Comparison of ENCODE assay signal across 9 mouse cellular contexts in the genomic region with DNA sequence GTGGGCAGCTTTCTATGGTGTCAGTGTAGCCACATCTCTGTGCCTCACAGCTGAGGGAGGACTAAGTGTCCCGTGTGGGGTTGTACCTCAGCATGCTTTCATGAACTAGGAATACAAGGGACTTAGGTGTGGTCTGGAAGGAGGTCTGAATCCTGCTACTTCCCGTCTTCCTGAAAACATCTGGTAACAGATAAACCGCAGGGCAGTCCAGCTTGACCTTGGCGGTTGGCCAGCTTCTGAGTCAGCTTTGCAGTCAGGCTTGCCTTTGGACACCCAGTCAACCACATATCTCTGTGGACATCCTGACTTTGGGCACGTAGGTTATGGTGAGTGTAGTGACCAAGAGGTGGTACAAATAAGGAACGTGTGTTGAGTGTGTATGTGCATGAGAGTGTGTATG. TPM values are rescaled to one million over a fixed set of nuclear protein-coding genes. Genes with fewer than 3 reads are reported as not detected.
A peak's percentile ranks its signal among the peaks of the same experiment; 100 is the strongest.
DNase-seq lines count a peak whose midpoint lies in the region; ATAC-seq and TF ChIP-seq lines count a peak whose summit lies in the region.
"Had no signal": no experiment of that assay in that cellular context is flagged by ENCODE, and none has a peak within 500 bp of the region (broad histone marks: within the 10 kb centered on the region; RNA-seq: fewer than 3 reads in every experiment).

No protein-coding gene starts in this region.

- no peak overlapping the region for H3K27ac ChIP-seq in gastrocnemius, adult 2 months
- H3K27ac ChIP-seq in intestine, embryonic 16.5 days (ENCODE audit: low read length) = no peak overlapping the region
- no peak overlapping the region for H3K27ac ChIP-seq in forebrain, embryonic 16.5 days (ENCODE audit: low read length)
- H3K27ac ChIP-seq: limb, embryonic 12.5 days; stomach, embryonic 15.5 days had no signal

- TF ChIP-seq CTCF in gastrocnemius, adult 2 months (IDR thresholded peaks at IDR 0.05) = no peak

- no peak overlapping the region for H3K4me3 ChIP-seq in gastrocnemius, adult 2 months
- no peak overlapping the region for H3K4me3 ChIP-seq in intestine, embryonic 16.5 days (ENCODE audit: low read length)
- no peak overlapping the region for H3K4me3 ChIP-seq in forebrain, embryonic 16.5 days (replicated peaks; ENCODE audit: low read length)
- H3K4me3 ChIP-seq: limb, embryonic 12.5 days; stomach, embryonic 15.5 days had no signal

- ATAC-seq in intestine, embryonic 16.5 days = peak; percentile 46; the same call in 1 of the 2 replicates
- ATAC-seq in forebrain, embryonic 16.5 days = no peak

- intact Hi-C loops in gastrocnemius, adult 2 months (cut with DNase I) = loop anchor here (5.0 kb wide), 1 partner anchor 50 kb away; no protein-coding TSS in a partner anchor

- H3K4me2 ChIP-seq in intestine, embryonic 16.5 days (ENCODE audit: low read depth, low read length) = no peak overlapping the region
- no peak overlapping the region for H3K4me2 ChIP-seq in forebrain, embryonic 16.5 days (ENCODE audit: low read length)
- H3K4me2 ChIP-seq: limb, embryonic 12.5 days; stomach, embryonic 15.5 days had no signal

- 0 out of 2 replicates have a peak, but pooled peaks cover 6% of the 10 kb centered on the region for H3K4me1 ChIP-seq in intestine, embryonic 16.5 days (ENCODE audit: control insufficient read depth, insufficient read depth, low read length)
- no peaks in the 10 kb centered on the region for H3K4me1 ChIP-seq in forebrain, embryonic 16.5 days (replicated peaks; ENCODE audit: control insufficient read depth, insufficient read depth, low read length)
- H3K4me1 ChIP-seq: limb, embryonic 12.5 days; stomach, embryonic 15.5 days had no signal

- no peaks in the 10 kb centered on the region for H3K36me3 ChIP-seq in intestine, embryonic 16.5 days (ENCODE audit: control insufficient read depth, insufficient read depth, low read length)
- H3K36me3 ChIP-seq in forebrain, embryonic 16.5 days (ENCODE audit: control insufficient read depth, insufficient read depth) = no peaks in the 10 kb centered on the region
- H3K36me3 ChIP-seq: limb, embryonic 12.5 days; stomach, embryonic 15.5 days had no signal

- no peaks in the 10 kb centered on the region for H3K27me3 ChIP-seq in intestine, embryonic 16.5 days (replicated peaks; ENCODE audit: control insufficient read depth, insufficient read depth, low read length)
- no peaks in the 10 kb centered on the region for H3K27me3 ChIP-seq in forebrain, embryonic 16.5 days (replicated peaks; ENCODE audit: control insufficient read depth, insufficient read depth, low read length)
- H3K27me3 ChIP-seq: limb, embryonic 12.5 days; stomach, embryonic 15.5 days had no signal

- no peaks in the 10 kb centered on the region for H3K9me3 ChIP-seq in intestine, embryonic 16.5 days (ENCODE audit: control insufficient read depth, low read length)
- no peaks in the 10 kb centered on the region for H3K9me3 ChIP-seq in forebrain, embryonic 16.5 days (ENCODE audit: control insufficient read depth, low read length)
- H3K9me3 ChIP-seq: limb, embryonic 12.5 days; stomach, embryonic 15.5 days had no signal

- 61% methylated on average over 6 of the region's 6 CpGs for WGBS in intestine, embryonic 16.5 days
- WGBS in forebrain, embryonic 16.5 days = 90% methylated on average over 6 of the region's 6 CpGs

- H3K9ac ChIP-seq in intestine, embryonic 16.5 days (ENCODE audit: low read depth, low read length) = no peak overlapping the region
- H3K9ac ChIP-seq in forebrain, embryonic 16.5 days (replicated peaks; ENCODE audit: low read depth, low read length) = no peak overlapping the region
- H3K9ac ChIP-seq: limb, embryonic 12.5 days; stomach, embryonic 15.5 days had no signal

- DNase-seq in adrenal gland, adult 2 months = peak; percentile 95
- peak; percentile 82 for DNase-seq in gastrocnemius, adult 2 months
- DNase-seq in lung, postnatal 4 days = peak; percentile 63 to 67
- DNase-seq in layer of hippocampus, postnatal 14 days (ENCODE audit: low spot score in 2 of 2) = no peak
- no peak for DNase-seq in thymus, postnatal 0 days (ENCODE audit: low spot score)

RNA-seq across cellular contexts. Expression of gene Stk24, which starts 57.2 kb away (rescaled TPM):
- total RNA-seq in adrenal gland, adult 2 months (2021) = 100 to 1,000 TPM in 1 of 2 experiments, 10 to 100 TPM in 1; 94.2 to 129 TPM
- 23.8 and 34.2 TPM in 2 replicates for polyA plus RNA-seq in adrenal gland, adult 2 months (2012; rRNA removed)
- 10 to 100 TPM; 29.7 to 40.0 TPM for total RNA-seq in gastrocnemius, adult 2 months (2021)
- polyA plus RNA-seq in intestine, embryonic 16.5 days (2015; fragmentation: Nextera tagmentation; extraction: Ambion mirVana) = 27.3 and 39.7 TPM in 2 replicates
- 10 to 100 TPM; 49.9 to 51.0 TPM for total RNA-seq in layer of hippocampus, postnatal 14 days (2021)
- 20.5 and 23.4 TPM in 2 replicates for polyA plus RNA-seq in forebrain, embryonic 16.5 days (2015; fragmentation: Nextera tagmentation; extraction: Ambion mirVana)
- polyA plus RNA-seq in thymus, postnatal 0 days (2015; fragmentation: Nextera tagmentation; extraction: Ambion mirVana) = 54.1 and 57.7 TPM in 2 replicates

Comparison
In these comparisons a context has a peak if more than half of its experiments do, and no peak if none do; other contexts are left out.
1. DNase-seq: peak in adrenal gland, adult 2 months (single experiment), gastrocnemius, adult 2 months (single experiment) and lung, postnatal 4 days (2 of 2); none in layer of hippocampus, postnatal 14 days (0 of 2) and thymus, postnatal 0 days (single experiment).